Mouse (Mus musculus): Measurements from ENCODE around the gene Cabp2. TPM values are rescaled to one million over a fixed set of nuclear protein-coding genes. Genes with fewer than 3 reads are reported as not detected.
A peak's percentile ranks its signal among the peaks of the same experiment; 100 is the strongest.
"Not testable (repeated sequence)": the region's sequence is repeated elsewhere in the genome, so short reads cannot be mapped to it uniquely, and the experiment has no call there.

Cabp2 gene
- polyA plus RNA-seq, 1 experiment from 2014 or later, result not detected

DNA sequence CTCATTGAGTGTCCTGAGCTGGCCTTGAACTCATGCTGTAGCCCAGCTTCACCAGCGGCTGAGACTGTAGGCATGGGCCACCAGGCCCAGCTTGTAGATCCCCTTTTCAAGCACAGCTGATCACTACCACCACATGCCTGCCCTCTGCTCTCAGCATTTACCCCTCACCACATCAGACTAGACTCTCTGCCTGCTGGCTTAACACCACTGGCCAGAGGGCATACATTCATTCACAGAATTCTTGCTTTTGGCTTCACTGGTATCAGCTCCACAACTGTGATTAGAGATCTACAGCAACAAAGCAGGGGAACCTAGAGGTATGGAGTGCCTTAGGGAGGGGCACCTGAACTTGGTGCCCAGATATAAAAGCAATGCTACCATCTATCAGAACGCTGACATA lies 39.1 kb downstream of the Cabp2 start:
- Histone ChIP-seq H3K9ac (ENCODE audit: low read length) (no peak overlapping the region), H3K36me3 (ENCODE audit: control insufficient read depth, insufficient read depth, low read length) (peaks cover 32% of the 10 kb centered on the region), H3K4me2 (ENCODE audit: low read length) (peak overlapping the region; percentile 66), H3K9me3 (ENCODE audit: control insufficient read depth, low read length) (no peaks in the 10 kb centered on the region), H3K27me3 (ENCODE audit: control insufficient read depth, insufficient read depth, low read length) (no peaks in the 10 kb centered on the region), H3K4me3 (ENCODE audit: control insufficient read depth in 1 of 2, insufficient read depth in 1 of 2, low read depth in 1 of 2, low read length in 2 of 2) (peak overlapping the region in 1 of 2 experiments; percentile 47; a peak in 2 of 4 replicates), H3K27ac (replicated peaks in 1 of 2; ENCODE audit: control insufficient read depth in 1 of 2, insufficient read depth in 1 of 2, low read depth in 2 of 2, low read length in 2 of 2) (no peak overlapping the region), H3K4me1 (ENCODE audit: control insufficient read depth in 2 of 2, insufficient read depth in 2 of 2, low read length in 2 of 2) (peaks cover 6 to 9% of the 10 kb centered on the region in 2 experiments; a peak in 2 of 4 replicates)
- ATAC-seq (ENCODE audit: insufficient number of reproducible peaks, insufficient read depth, low FRiP score, low read depth), result no peak
- 90% methylated on average over 2 of the region's 2 CpGs for whole genome bisulfite sequencing

GRCm38 (mm10) chr19:4121097-4121805 lies 39.9 kb downstream of the Cabp2 start:
- ATAC-seq (ENCODE audit: insufficient number of reproducible peaks, insufficient read depth, low FRiP score, low read depth), result peak; percentile 70
- H3K27me3 ChIP-seq (ENCODE audit: control insufficient read depth, insufficient read depth, low read length), result no peaks in the 10 kb centered on the region
- peaks cover 25% of the 10 kb centered on the region for H3K36me3 ChIP-seq (ENCODE audit: control insufficient read depth, insufficient read depth, low read length)
- 4% methylated on average over 38 of the region's 38 CpGs for WGBS
- peak overlapping the region; percentile 47 to 56 for H3K4me3 ChIP-seq (ENCODE audit: control insufficient read depth in 1 of 2, insufficient read depth in 1 of 2, low read depth in 1 of 2, low read length in 2 of 2)
- peak overlapping the region; percentile 69 for H3K9ac ChIP-seq (ENCODE audit: low read length)
- peak overlapping the region; percentile 66 to 77 for H3K27ac ChIP-seq (replicated peaks in 1 of 2; ENCODE audit: control insufficient read depth in 1 of 2, insufficient read depth in 1 of 2, low read depth in 2 of 2, low read length in 2 of 2)
- H3K9me3 ChIP-seq (ENCODE audit: control insufficient read depth, low read length), result no peaks in the 10 kb centered on the region
- peaks cover 6 to 9% of the 10 kb centered on the region in 2 experiments; a peak in 2 of 4 replicates for H3K4me1 ChIP-seq (ENCODE audit: control insufficient read depth in 2 of 2, insufficient read depth in 2 of 2, low read length in 2 of 2)
- peak overlapping the region; percentile 66 for H3K4me2 ChIP-seq (ENCODE audit: low read length)

DNA sequence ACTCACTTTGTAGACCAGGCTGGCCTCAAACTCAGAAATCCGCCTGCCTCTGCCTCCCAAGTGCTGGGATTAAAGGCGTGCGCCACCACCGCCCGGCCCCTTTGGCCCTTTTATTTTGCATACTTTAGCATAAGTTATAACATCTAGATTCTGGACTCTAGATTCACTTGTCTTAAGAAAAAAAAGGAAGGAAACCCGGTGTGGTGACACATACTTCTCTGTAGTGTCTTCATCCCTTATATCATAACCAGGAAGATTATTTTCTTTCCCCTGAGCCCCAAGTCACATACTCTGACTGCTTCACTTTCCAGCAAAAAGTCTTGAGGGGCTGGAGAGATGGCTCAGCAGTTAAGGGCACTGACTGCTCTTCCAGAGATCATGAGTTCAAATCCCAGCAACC lies 40.5 kb downstream of the Cabp2 start:
- peak overlapping the region; percentile 66 for H3K4me2 ChIP-seq (ENCODE audit: low read length)
- H3K27ac ChIP-seq (replicated peaks in 1 of 2; ENCODE audit: control insufficient read depth in 1 of 2, insufficient read depth in 1 of 2, low read depth in 2 of 2, low read length in 2 of 2); H3K4me3 ChIP-seq (ENCODE audit: control insufficient read depth in 1 of 2, insufficient read depth in 1 of 2, low read depth in 1 of 2, low read length in 2 of 2); H3K9me3 ChIP-seq (ENCODE audit: control insufficient read depth, low read length); ATAC-seq (ENCODE audit: insufficient number of reproducible peaks, insufficient read depth, low FRiP score, low read depth); H3K9ac ChIP-seq (ENCODE audit: low read length); H3K27me3 ChIP-seq (ENCODE audit: control insufficient read depth, insufficient read depth, low read length): not testable (repeated sequence)
- H3K36me3 ChIP-seq (ENCODE audit: control insufficient read depth, insufficient read depth, low read length), result peaks cover 18% of the 10 kb centered on the region
- 56% methylated on average over 6 of the region's 6 CpGs for WGBS
- H3K4me1 ChIP-seq (ENCODE audit: control insufficient read depth in 2 of 2, insufficient read depth in 2 of 2, low read length in 2 of 2), result peaks cover 10 to 16% of the 10 kb centered on the region in 2 experiments

DNA sequence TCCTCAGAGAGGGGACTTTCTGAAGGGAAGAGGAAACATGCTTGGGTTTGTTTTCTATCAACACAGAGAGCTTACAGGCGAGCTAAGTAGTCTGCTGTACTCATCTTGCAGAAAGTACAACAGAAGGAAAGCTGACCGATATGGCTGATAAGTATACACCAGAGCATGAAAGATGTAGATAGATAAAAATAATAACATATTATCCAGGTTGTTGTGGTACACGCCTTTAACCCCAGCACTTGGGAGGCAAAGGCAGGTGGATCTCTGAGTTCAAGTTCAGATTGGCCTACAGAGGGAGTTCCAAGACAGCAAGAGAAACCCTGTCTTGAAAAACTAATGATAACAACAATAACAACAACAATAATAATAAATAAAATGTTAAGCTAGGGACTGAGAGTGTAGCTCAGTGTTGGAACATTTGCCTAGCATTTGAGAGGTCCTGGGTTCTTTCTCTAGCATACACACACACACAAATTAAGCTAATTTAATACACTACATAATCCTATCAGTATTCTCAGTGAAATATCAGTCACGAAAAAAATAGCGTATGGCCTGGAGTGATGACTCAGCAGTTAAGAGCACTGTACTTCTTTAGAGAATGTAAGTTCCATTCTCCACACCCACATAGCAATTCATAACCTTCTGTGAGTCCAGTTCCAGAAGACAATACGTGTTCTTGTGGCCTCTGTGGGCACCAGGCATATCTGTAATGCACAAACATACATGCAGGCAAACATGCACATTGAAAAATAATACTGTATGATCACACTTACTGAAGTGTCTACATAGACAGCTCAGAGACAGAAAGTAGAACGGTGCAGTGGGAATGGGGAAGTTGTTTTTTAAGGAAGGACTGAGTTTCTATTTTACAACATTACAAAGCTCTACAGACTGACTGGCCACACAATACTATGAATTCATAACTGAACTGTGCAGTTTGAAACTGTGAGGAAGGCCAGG lies 41.3 kb downstream of the Cabp2 start:
- no peak overlapping the region for H3K27ac ChIP-seq (replicated peaks in 1 of 2; ENCODE audit: control insufficient read depth in 1 of 2, insufficient read depth in 1 of 2, low read depth in 2 of 2, low read length in 2 of 2)
- H3K36me3 ChIP-seq (ENCODE audit: control insufficient read depth, insufficient read depth, low read length), result peaks cover 11% of the 10 kb centered on the region
- no peak overlapping the region for H3K4me3 ChIP-seq (ENCODE audit: control insufficient read depth in 1 of 2, insufficient read depth in 1 of 2, low read depth in 1 of 2, low read length in 2 of 2)
- peaks cover 11 to 19% of the 10 kb centered on the region in 2 experiments for H3K4me1 ChIP-seq (ENCODE audit: control insufficient read depth in 2 of 2, insufficient read depth in 2 of 2, low read length in 2 of 2)
- ATAC-seq (ENCODE audit: insufficient number of reproducible peaks, insufficient read depth, low FRiP score, low read depth), result no peak
- 83% methylated on average over 7 of the region's 7 CpGs for WGBS
- H3K9me3 ChIP-seq (ENCODE audit: control insufficient read depth, low read length), result no peaks in the 10 kb centered on the region
- H3K27me3 ChIP-seq (ENCODE audit: control insufficient read depth, insufficient read depth, low read length), result no peaks in the 10 kb centered on the region
- H3K4me2 ChIP-seq (ENCODE audit: low read length), result no peak overlapping the region
- H3K9ac ChIP-seq (ENCODE audit: low read length), result no peak overlapping the region

DNA sequence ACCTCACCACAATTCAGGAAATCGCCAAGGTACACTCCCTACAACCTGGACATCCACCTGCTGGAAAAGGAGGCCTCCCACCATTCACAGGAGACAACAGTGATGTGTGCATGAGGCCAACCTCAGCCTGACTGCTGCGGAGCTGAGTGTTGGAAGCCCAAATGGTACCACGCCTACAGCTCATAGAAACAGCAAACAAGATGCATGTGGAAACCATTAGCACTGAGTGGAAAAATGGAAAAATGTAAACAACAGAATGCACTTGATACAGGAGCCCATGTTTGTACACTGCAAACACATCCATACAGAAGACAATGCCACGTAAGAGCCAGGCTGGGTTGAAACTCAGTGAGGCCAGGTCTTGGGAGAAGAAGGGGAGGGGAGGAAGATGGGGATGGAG lies 43.1 kb downstream of the Cabp2 start:
- WGBS, result 73% methylated on average over 4 of the region's 4 CpGs
- Histone ChIP-seq H3K9ac (ENCODE audit: low read length) (no peak overlapping the region), H3K9me3 (ENCODE audit: control insufficient read depth, low read length) (no peaks in the 10 kb centered on the region)

DNA sequence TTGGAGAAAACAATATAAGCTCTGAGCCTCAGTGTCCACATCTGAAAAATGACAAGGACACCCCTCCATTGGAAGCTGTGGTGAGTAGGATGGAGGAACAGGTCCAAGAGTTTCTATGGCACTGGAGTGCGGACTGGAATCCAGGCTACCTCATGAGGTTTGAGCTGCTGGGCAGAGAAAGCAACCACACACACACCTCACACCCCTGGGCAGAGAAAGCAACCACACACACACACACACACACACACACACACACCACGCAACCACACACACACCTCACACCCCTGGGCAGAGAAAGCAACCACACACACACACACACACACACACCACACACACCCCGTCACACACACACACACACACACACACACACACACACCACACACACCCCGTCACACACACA lies 43.9 kb downstream of the Cabp2 start:
- Histone ChIP-seq H3K9ac (ENCODE audit: low read length) (peak overlapping the region; percentile 58), H3K27ac (replicated peaks in 1 of 2; ENCODE audit: control insufficient read depth in 1 of 2, insufficient read depth in 1 of 2, low read depth in 2 of 2, low read length in 2 of 2) (0 out of 4 replicates have a peak overlapping the region, but pooled peaks of 1 of the 2 experiments have one; percentile 17), H3K36me3 (ENCODE audit: control insufficient read depth, insufficient read depth, low read length) (peaks cover 26% of the 10 kb centered on the region), H3K4me3 (ENCODE audit: control insufficient read depth in 1 of 2, insufficient read depth in 1 of 2, low read depth in 1 of 2, low read length in 2 of 2) (peak overlapping the region; percentile 49 to 87), H3K4me1 (ENCODE audit: control insufficient read depth in 2 of 2, insufficient read depth in 2 of 2, low read length in 2 of 2) (peaks cover 18 to 29% of the 10 kb centered on the region in 2 experiments), H3K4me2 (ENCODE audit: low read length) (peak overlapping the region; percentile 87)
- ATAC-seq (ENCODE audit: insufficient number of reproducible peaks, insufficient read depth, low FRiP score, low read depth), result peak; percentile 19
- H3K9me3 ChIP-seq (ENCODE audit: control insufficient read depth, low read length); H3K27me3 ChIP-seq (ENCODE audit: control insufficient read depth, insufficient read depth, low read length): not testable (repeated sequence)
- WGBS, result 10% methylated on average over 4 of the region's 4 CpGs

More for the DNA sequence above, 43.1 kb downstream of the Cabp2 start:
- Histone ChIP-seq H3K36me3 (ENCODE audit: control insufficient read depth, insufficient read depth, low read length) (peaks cover 22% of the 10 kb centered on the region), H3K27me3 (ENCODE audit: control insufficient read depth, insufficient read depth, low read length) (no peaks in the 10 kb centered on the region), H3K4me1 (ENCODE audit: control insufficient read depth in 2 of 2, insufficient read depth in 2 of 2, low read length in 2 of 2) (peaks cover 11 to 21% of the 10 kb centered on the region in 2 experiments), H3K4me2 (ENCODE audit: low read length) (no peak overlapping the region), H3K27ac (replicated peaks in 1 of 2; ENCODE audit: control insufficient read depth in 1 of 2, insufficient read depth in 1 of 2, low read depth in 2 of 2, low read length in 2 of 2) (no peak overlapping the region), H3K4me3 (ENCODE audit: control insufficient read depth in 1 of 2, insufficient read depth in 1 of 2, low read depth in 1 of 2, low read length in 2 of 2) (no peak overlapping the region)
- ATAC-seq (ENCODE audit: insufficient number of reproducible peaks, insufficient read depth, low FRiP score, low read depth), result no peak

Measured in heart, embryonic 14.5 days (tissue).